Mouse (Mus musculus): ENCODE data around the gene Xrcc4.

- no peak for TF ChIP-seq CTCF (IDR thresholded peaks at IDR 0.05; ENCODE audit: extremely low read depth, insufficient read length, insufficient replicate concordance, low read depth, low read length)
- TF ChIP-seq POLR2A (IDR thresholded peaks at IDR 0.05; ENCODE audit: low read depth, low read length), result no peak
These were observed 37.7 kb downstream of the Xrcc4 start for GRCm38 (mm10) chr13:90051735-90052134.

All from small intestine, adult 2 months (tissue).